8 mouse cellular contexts compared by ENCODE assay signal in genomic region chr5:21185764-21186685, GRCm38 (mm10). TPM values are rescaled to one million over a fixed set of nuclear protein-coding genes. Genes with fewer than 3 reads are reported as not detected.
DNase-seq lines count a peak whose midpoint lies in the region; ATAC-seq and TF ChIP-seq lines count a peak whose summit lies in the region.

Gene Gsap, plus strand, starts transcription at chr5:21186255.

- peaks cover 5% of the 10 kb centered on the region; the same call in 1 of the 2 replicates for H3K9me3 ChIP-seq in forebrain, embryonic 10.5 days
- no peaks in the 10 kb centered on the region for H3K9me3 ChIP-seq in heart, embryonic 16.5 days (replicated peaks; ENCODE audit: control insufficient read depth, low read length)
- no peaks in the 10 kb centered on the region for H3K9me3 ChIP-seq in neural tube, embryonic 14.5 days (ENCODE audit: control insufficient read depth, low read length)

- peak; percentile 55 for DNase-seq in forebrain, embryonic 10.5 days (ENCODE audit: extremely low spot score, low spot score)
- peak; percentile 83 to 92 for DNase-seq in kidney, postnatal 25 days
- DNase-seq in lung, adult 2 months, result peak; percentile 86

- H3K4me2 ChIP-seq in heart, embryonic 16.5 days (ENCODE audit: low read depth, low read length), result peak within 1 kb of the TSS; percentile 97
- peak within 1 kb of the TSS; percentile 64 for H3K4me2 ChIP-seq in neural tube, embryonic 14.5 days (ENCODE audit: low read depth, low read length)

- ATAC-seq in CD4-positive, CD25-positive, alpha-beta regulatory T cell, adult 4 months, result peak; percentile 90
- ATAC-seq in heart, embryonic 16.5 days (replicated peaks; ENCODE audit: extremely low read depth, insufficient read depth, low FRiP score), result peak; percentile 94
- ATAC-seq in neural tube, embryonic 14.5 days (ENCODE audit: low read depth), result peak; percentile 88

- 5% methylated on average over 43 of the region's 43 CpGs for WGBS in forebrain, embryonic 10.5 days
- WGBS in heart, embryonic 16.5 days, result 5% methylated on average over 43 of the region's 43 CpGs
- 5% methylated on average over 43 of the region's 43 CpGs for WGBS in lung, adult 2 months
- 3% methylated on average over 43 of the region's 43 CpGs for WGBS in neural tube, embryonic 14.5 days

- no peak for TF ChIP-seq CTCF in lung, adult 2 months (IDR thresholded peaks at IDR 0.05; ENCODE audit: insufficient read depth, low read length)
- TF ChIP-seq CTCF in testis, adult 2 months (IDR thresholded peaks at IDR 0.05; ENCODE audit: control insufficient read depth, insufficient read depth, insufficient replicate concordance, low read depth, low read length), result no peak

- no peaks in the 10 kb centered on the region for H3K4me1 ChIP-seq in brown adipose tissue, adult 24 weeks (ENCODE audit: control insufficient read depth, insufficient read depth, insufficient read length, low read length)
- peaks cover 14% of the 10 kb centered on the region for H3K4me1 ChIP-seq in forebrain, embryonic 10.5 days
- H3K4me1 ChIP-seq in heart, embryonic 16.5 days (ENCODE audit: control insufficient read depth, insufficient read depth, low read length), result peaks cover 5% of the 10 kb centered on the region
- peaks cover 7% of the 10 kb centered on the region for H3K4me1 ChIP-seq in lung, adult 2 months (ENCODE audit: control insufficient read depth, insufficient read depth, low read length)
- no peaks in the 10 kb centered on the region for H3K4me1 ChIP-seq in neural tube, embryonic 14.5 days (ENCODE audit: control insufficient read depth, insufficient read depth, low read length)
- H3K4me1 ChIP-seq in testis, adult 2 months (ENCODE audit: control insufficient read depth, insufficient read depth, low read length), result peaks cover 6% of the 10 kb centered on the region

- peak within 1 kb of the TSS; percentile 72 for H3K9ac ChIP-seq in heart, embryonic 16.5 days (ENCODE audit: low read length)
- H3K9ac ChIP-seq in neural tube, embryonic 14.5 days (replicated peaks; ENCODE audit: low read depth, low read length), result peak within 1 kb of the TSS; percentile 70

- H3K4me3 ChIP-seq in brown adipose tissue, adult 24 weeks (ENCODE audit: insufficient read depth, low read depth, low read length), result peak within 1 kb of the TSS; percentile 74
- peak within 1 kb of the TSS; percentile 64 for H3K4me3 ChIP-seq in forebrain, embryonic 10.5 days
- H3K4me3 ChIP-seq in heart, embryonic 16.5 days (ENCODE audit: low read length), result peak within 1 kb of the TSS; percentile 58
- H3K4me3 ChIP-seq in lung, adult 2 months (replicated peaks; ENCODE audit: extremely low read depth, low read depth, low read length), result peak within 1 kb of the TSS; percentile 83
- peak within 1 kb of the TSS; percentile 47 for H3K4me3 ChIP-seq in neural tube, embryonic 14.5 days (ENCODE audit: low read depth, low read length)
- peak within 1 kb of the TSS; percentile 72 for H3K4me3 ChIP-seq in testis, adult 2 months (ENCODE audit: control insufficient read depth, low read depth, low read length)

- no peaks in the 10 kb centered on the region for H3K36me3 ChIP-seq in forebrain, embryonic 10.5 days (replicated peaks)
- no peaks in the 10 kb centered on the region for H3K36me3 ChIP-seq in heart, embryonic 16.5 days (ENCODE audit: control insufficient read depth, insufficient read depth)
- no peaks in the 10 kb centered on the region for H3K36me3 ChIP-seq in neural tube, embryonic 14.5 days (ENCODE audit: control insufficient read depth, insufficient read depth, low read length)
- no peaks in the 10 kb centered on the region for H3K36me3 ChIP-seq in testis, adult 2 months (ENCODE audit: control insufficient read depth, insufficient read depth, low read length)

- no peak within 1 kb of the TSS for H3K27ac ChIP-seq in brown adipose tissue, adult 24 weeks (replicated peaks; ENCODE audit: low read depth, low read length)
- peak within 1 kb of the TSS; percentile 82 for H3K27ac ChIP-seq in forebrain, embryonic 10.5 days
- H3K27ac ChIP-seq in heart, embryonic 16.5 days (ENCODE audit: low read length), result no peak within 1 kb of the TSS
- no peak within 1 kb of the TSS for H3K27ac ChIP-seq in neural tube, embryonic 14.5 days (ENCODE audit: low read depth, low read length)
- H3K27ac ChIP-seq in testis, adult 2 months (ENCODE audit: control insufficient read depth, insufficient read depth, low read depth, low read length), result no peak within 1 kb of the TSS

- TF ChIP-seq POLR2A in lung, adult 2 months (IDR thresholded peaks at IDR 0.05; ENCODE audit: borderline replicate concordance, extremely low read depth, low read depth, low read length), result peak; percentile 42; the same call in 1 of the 2 replicates
- no peak for TF ChIP-seq POLR2A in testis, adult 2 months (IDR thresholded peaks at IDR 0.05; ENCODE audit: control insufficient read depth, low read depth, low read length)

- peaks cover 29% of the 10 kb centered on the region for H3K27me3 ChIP-seq in forebrain, embryonic 10.5 days (ENCODE audit: poor library complexity, severe bottlenecking)
- no peaks in the 10 kb centered on the region for H3K27me3 ChIP-seq in heart, embryonic 16.5 days (ENCODE audit: control insufficient read depth, insufficient read depth, low read length)
- no peaks in the 10 kb centered on the region for H3K27me3 ChIP-seq in neural tube, embryonic 14.5 days (ENCODE audit: control insufficient read depth, insufficient read depth, low read length)
- no peaks in the 10 kb centered on the region for H3K27me3 ChIP-seq in testis, adult 2 months (ENCODE audit: control insufficient read depth, insufficient read depth, low read length)

RNA-seq across cellular contexts. Expression of gene Gsap, which starts in this region (rescaled TPM):
- 10 to 100 TPM; 36.4 to 48.7 TPM for polyA plus RNA-seq in CD4-positive, CD25-positive, alpha-beta regulatory T cell, adult 4 months (2017; shearing (Covaris generic))
- polyA plus RNA-seq in brown adipose tissue, adult 24 weeks (2012; ENCODE audit: insufficient read depth, insufficient read length, missing spikeins), result 0.92 and 1.1 TPM in 2 replicates
- 0.98 and 1.0 TPM in 2 replicates for polyA plus RNA-seq in forebrain, embryonic 10.5 days (2016; fragmentation: Nextera tagmentation; extraction: Ambion mirVana)
- polyA plus RNA-seq in heart, embryonic 16.5 days (2015; fragmentation: Nextera tagmentation; extraction: Ambion mirVana), result 2.3 and 2.5 TPM in 2 replicates
- polyA plus RNA-seq in lung, adult 2 months (2012; rRNA removed), result 18.4 and 25.7 TPM in 2 replicates
- 9.7 and 16.3 TPM in 2 replicates for polyA plus RNA-seq in neural tube, embryonic 14.5 days (2014; fragmentation: Nextera tagmentation; extraction: Ambion mirVana)
- polyA plus RNA-seq in testis, adult 2 months (2012; rRNA removed), result 3.9 and 4.5 TPM in 2 replicates
